Mouse (Mus musculus) midbrain, postnatal 0 days (tissue): ENCODE data around the gene Gtf2ird1. TPM values are rescaled to one million over a fixed set of nuclear protein-coding genes. Genes with fewer than 3 reads are reported as not detected.

Source experiments
- ATAC-seq: fragments of 200-750 bp; cut with Nextera tagmentation; 2 replicates; pipeline ENCODE4 v1.8.0; 2017; ENCODE audit warnings: moderate number of reproducible peaks, mild to moderate bottlenecking, moderate TSS enrichment, moderate library complexity; ENCODE audit not compliant: low FRiP score
- DNase-seq: peaks from one replicate; pipeline ENCODE4 v3.0.0-alpha.2; 2015; ENCODE audit warnings: low spot score
- H3K27ac ChIP-seq: fragments of 300-500 bp; sonication (generic); 2 replicates; pipeline ENCODE4 v1.5.1; 2014; ENCODE audit warnings: low read depth, mild to moderate bottlenecking, low read length, mixed read lengths
- H3K27me3 ChIP-seq: fragments of 300-500 bp; sonication (generic); 2 replicates; pipeline ENCODE4 v1.6.1; 2014; ENCODE audit warnings: low read length, control low read depth, mixed read lengths; ENCODE audit not compliant: insufficient read depth
- H3K36me3 ChIP-seq: fragments of 300-500 bp; sonication (generic); 2 replicates; pipeline ENCODE4 v1.6.1; 2014; ENCODE audit warnings: low read length, control low read depth, mixed read lengths; ENCODE audit not compliant: insufficient read depth
- H3K4me1 ChIP-seq: fragments of 300-500 bp; sonication (generic); 2 replicates; pipeline ENCODE4 v1.6.1; 2014; ENCODE audit warnings: mild to moderate bottlenecking, control low read depth, antibody characterized with exemption, low read length, mixed read lengths; ENCODE audit not compliant: insufficient read depth
- H3K4me2 ChIP-seq: fragments of 300-500 bp; sonication (generic); 2 replicates; pipeline ENCODE4 v1.6.1; 2014; ENCODE audit warnings: low read depth, mild to moderate bottlenecking, low read length, mixed read lengths; ENCODE audit not compliant: poor library complexity, severe bottlenecking
- H3K4me3 ChIP-seq: fragments of 300-500 bp; sonication (generic); 2 replicates; pipeline ENCODE4 v1.5.1; 2014; ENCODE audit warnings: low read depth, mild to moderate bottlenecking, low read length, moderate library complexity
- H3K9ac ChIP-seq: fragments of 300-500 bp; sonication (generic); replicated peaks from 2 replicates; pipeline ENCODE4 v1.6.1; 2014; ENCODE audit warnings: mild to moderate bottlenecking, low read length, moderate library complexity, mixed read lengths; ENCODE audit not compliant: poor library complexity, severe bottlenecking
- H3K9me3 ChIP-seq: fragments of 300-500 bp; sonication (generic); 2 replicates; pipeline ENCODE4 v1.6.1; 2016; ENCODE audit warnings: low read length, control low read depth
- CTCF ChIP-seq: IDR thresholded peaks from 2 replicates; pipeline ENCODE4 v1.5.1; 2016; ENCODE audit warnings: antibody characterized with exemption, mild to moderate bottlenecking
- WGBS: fragments of 180-500 bp; shearing (Covaris S2); extraction: QIAGEN DNeasy Blood & Tissue Kit; methylation state at CpG from one replicate; pipeline ENCODE4 v1.1.7; 2014; 5-methylcytosine and 5-hydroxymethylcytosine counted together
- polyA plus RNA-seq: library from polyadenylated mRNA; unstranded; fragments of >200 nt; fragmentation: Nextera tagmentation; extraction: Ambion mirVana; gene quantifications from 2 replicates; pipeline ENCODE4 v1.2.1, GENCODE M21; 2015
- total RNA-seq: library from RNA; depleted of rRNA; stranded (reverse); fragments of >200 nt; gene quantifications from 2 replicates; pipeline ENCODE4 v1.2.3, GENCODE M21; 2014

Gtf2ird1 gene
- total and polyA plus RNA-seq, 2 experiments from 2014 or later = 53.4 to 54.3 TPM

DNA sequence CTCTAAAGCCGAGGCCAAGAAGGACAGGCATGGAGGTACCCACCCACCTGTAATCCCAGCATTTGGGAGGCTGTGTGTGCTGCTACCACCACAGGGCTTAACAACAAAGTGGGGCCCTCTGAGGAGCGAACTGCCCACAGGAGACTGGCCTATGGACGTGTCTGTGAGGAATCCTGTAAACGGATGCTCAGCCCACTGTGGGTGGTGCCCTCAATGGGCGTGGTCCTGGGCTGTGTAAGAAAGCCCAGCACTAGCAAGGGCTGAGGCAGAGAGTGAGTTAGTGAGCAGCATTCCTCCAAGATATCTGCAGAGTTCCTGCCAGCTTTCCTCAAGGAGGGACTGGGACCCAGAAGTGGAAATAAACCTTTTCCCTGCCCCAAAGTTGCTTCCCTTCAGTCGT is 62.9 kb downstream of the Gtf2ird1 start:
- Histone ChIP-seq H3K4me1 (no peaks in the 10 kb centered on the region), H3K27ac (no peak overlapping the region), H3K9ac (no peak overlapping the region), H3K9me3 (no peaks in the 10 kb centered on the region), H3K36me3 (peaks cover 53% of the 10 kb centered on the region), H3K4me2 (no peak overlapping the region), H3K4me3 (no peak overlapping the region), H3K27me3 (no peaks in the 10 kb centered on the region)
- no peak for DNase-seq
- no peak for ATAC-seq
- WGBS = 83% methylated on average over 6 of the region's 6 CpGs
- no peak for TF ChIP-seq CTCF

DNA sequence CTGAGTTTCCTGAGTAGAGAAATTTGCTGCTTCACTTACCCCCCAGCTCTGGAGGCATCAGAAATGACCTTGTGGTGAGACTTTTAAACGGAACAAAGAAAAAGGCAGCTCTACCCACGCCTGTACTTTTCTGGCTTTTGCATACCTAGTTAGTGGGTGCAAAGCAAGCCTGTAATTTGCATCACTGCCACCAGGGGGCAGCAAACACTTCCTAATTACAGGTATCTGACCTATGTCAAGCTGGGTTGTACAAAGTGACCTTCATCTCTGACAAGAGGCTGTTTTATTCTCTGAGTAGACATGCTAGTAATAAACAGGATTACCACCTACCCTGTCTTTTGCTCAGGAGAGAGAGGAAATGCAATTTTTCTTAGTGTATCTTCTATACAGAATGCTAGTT is 71.4 kb downstream of the Gtf2ird1 start:
- H3K27ac ChIP-seq = no peak overlapping the region
- no peaks in the 10 kb centered on the region for H3K9me3 ChIP-seq
- H3K4me1 ChIP-seq = no peaks in the 10 kb centered on the region
- peak; percentile 88 for TF ChIP-seq CTCF
- ATAC-seq (no peak), DNase-seq (peak; percentile 79)
- H3K4me3 ChIP-seq = no peak overlapping the region
- no peak overlapping the region for H3K4me2 ChIP-seq
- H3K27me3 ChIP-seq = no peaks in the 10 kb centered on the region
- peaks cover 60% of the 10 kb centered on the region for H3K36me3 ChIP-seq
- no peak overlapping the region for H3K9ac ChIP-seq
- WGBS = 62% methylated on average over 2 of the region's 2 CpGs

DNA sequence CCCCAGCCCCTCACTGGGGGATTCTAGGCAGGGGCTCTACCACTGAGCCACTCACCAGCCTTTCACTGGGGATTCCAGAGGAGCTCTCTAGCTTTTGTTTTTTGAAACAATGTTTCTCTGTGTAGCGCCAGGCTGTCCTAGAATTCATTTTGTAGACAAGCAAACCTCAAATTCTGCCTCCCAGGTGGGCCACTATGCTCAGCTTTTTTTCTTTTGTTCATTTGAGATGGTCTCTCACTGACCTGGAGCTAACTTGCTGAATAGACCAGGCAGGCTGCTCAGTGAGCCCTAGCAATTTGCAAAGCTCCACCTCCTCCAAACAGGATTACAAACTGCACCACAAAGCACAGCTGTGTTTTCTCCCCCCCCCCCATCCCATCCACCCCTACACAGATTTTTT is 81.3 kb downstream of the Gtf2ird1 start:
- Histone ChIP-seq H3K36me3 (peaks cover 38% of the 10 kb centered on the region), H3K27me3 (no peaks in the 10 kb centered on the region), H3K9ac (no peak overlapping the region), H3K27ac (no peak overlapping the region), H3K4me1 (no peaks in the 10 kb centered on the region), H3K4me3 (no peak overlapping the region), H3K9me3 (no peaks in the 10 kb centered on the region), H3K4me2 (no peak overlapping the region)
- ATAC-seq (no peak), DNase-seq (no peak)
- TF ChIP-seq CTCF = no peak
- 25% methylated on average over 1 of the region's 1 CpGs for WGBS

DNA sequence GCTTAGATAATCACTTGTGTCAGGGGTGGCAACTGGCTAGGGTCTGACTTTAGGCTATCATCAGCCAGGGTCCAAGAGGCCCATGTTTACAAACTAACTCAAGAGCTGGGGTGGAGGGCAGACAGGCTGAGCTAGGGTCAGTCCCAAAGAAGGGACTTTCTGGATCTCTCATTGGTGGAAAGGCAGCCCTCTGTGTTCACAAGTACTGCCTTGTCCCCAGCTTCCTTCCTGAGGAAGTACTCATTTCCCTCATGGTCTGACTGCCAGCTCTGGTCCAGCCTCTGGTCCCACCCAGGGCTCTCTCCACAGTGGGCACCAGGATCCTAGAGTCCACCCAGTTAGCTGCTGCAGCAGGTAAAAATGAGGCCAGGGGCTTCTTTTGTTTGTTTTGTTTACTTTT is 82.0 kb downstream of the Gtf2ird1 start:
- no peaks in the 10 kb centered on the region for H3K27me3 ChIP-seq
- ATAC-seq (no peak), DNase-seq (no peak)
- H3K4me3 ChIP-seq = no peak overlapping the region
- no peaks in the 10 kb centered on the region for H3K4me1 ChIP-seq
- no peak overlapping the region for H3K9ac ChIP-seq
- no peak overlapping the region for H3K4me2 ChIP-seq
- peaks cover 41% of the 10 kb centered on the region for H3K36me3 ChIP-seq
- no peaks in the 10 kb centered on the region for H3K9me3 ChIP-seq
- no peak for TF ChIP-seq CTCF
- peak overlapping the region; percentile 47; the same call in 1 of the 2 replicates for H3K27ac ChIP-seq

DNA sequence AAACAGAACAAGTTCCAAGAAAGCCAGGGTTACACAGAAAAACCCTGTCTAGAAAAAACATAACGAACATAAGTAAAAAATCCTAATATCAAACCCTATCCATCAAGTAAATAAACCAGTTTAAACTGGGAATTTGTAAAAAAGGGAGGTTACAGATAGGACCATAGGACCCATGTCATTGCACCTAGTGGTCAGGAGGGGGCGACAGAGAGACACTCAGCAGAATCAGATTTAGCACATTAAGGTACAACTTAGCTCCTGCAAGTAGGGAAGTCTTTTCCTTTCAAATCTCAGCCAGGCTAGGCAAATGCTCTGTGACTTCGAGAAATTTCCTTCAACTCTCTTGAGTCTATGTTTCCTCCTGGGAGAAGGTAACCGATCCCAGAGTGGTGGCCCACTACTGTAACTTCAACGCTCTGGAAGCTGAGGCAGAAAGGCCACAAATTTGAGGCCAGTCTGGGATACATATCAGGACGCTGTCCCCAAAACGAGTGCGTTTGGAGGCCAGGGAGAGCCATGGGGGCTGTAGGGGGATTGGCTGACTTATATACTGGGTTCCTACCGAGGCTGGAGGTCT is 82.5 kb downstream of the Gtf2ird1 start:
- no peaks in the 10 kb centered on the region for H3K4me1 ChIP-seq
- 75% methylated on average over 9 of the region's 9 CpGs for WGBS
- DNase-seq = peak; percentile 66
- H3K9ac ChIP-seq = no peak overlapping the region
- TF ChIP-seq CTCF = peak; percentile 92
- no peaks in the 10 kb centered on the region for H3K9me3 ChIP-seq
- H3K27ac ChIP-seq = peak overlapping the region; percentile 47; the same call in 1 of the 2 replicates
- no peak overlapping the region for H3K4me3 ChIP-seq
- H3K27me3 ChIP-seq = no peaks in the 10 kb centered on the region
- H3K4me2 ChIP-seq = no peak overlapping the region
- ATAC-seq = no peak
- peaks cover 39% of the 10 kb centered on the region for H3K36me3 ChIP-seq

DNA sequence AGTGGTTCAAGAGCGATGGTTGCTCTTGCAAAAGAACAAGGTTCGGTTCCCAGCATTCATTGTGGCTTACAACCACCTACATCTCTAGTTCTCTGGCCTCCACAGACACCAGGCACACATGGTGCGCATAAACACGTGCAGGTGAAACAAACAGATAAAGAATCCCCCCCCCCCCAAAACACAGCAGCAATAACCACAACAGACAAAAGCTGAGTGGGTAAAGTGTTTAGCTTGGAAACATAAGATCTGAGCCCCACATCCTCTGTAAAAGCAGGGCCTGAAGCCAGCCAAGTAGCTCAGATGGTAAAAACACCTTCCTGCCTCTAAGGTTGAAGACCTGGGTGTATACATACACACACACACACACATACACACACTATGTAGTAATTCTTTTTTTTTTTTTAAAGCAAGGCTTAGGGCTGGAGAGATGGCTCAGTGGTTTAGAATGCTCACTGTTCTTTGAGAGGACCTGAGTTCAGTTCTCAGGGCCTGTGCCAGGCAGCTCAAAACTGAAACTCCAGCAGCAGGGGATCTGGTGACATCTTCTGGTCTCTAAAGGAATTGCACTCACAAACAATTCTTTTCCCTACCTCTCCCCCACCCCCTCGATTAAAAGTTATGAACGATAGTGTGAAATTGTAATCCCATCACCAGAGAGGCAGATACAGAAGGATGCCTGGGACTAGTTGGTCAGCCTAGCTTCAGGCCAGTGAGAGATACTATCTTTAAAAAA is 83.4 kb downstream of the Gtf2ird1 start:
- no peaks in the 10 kb centered on the region for H3K27me3 ChIP-seq
- no peak overlapping the region for H3K4me2 ChIP-seq
- WGBS = 90% methylated on average over 6 of the region's 6 CpGs
- no peak overlapping the region for H3K27ac ChIP-seq
- peaks cover 42% of the 10 kb centered on the region for H3K36me3 ChIP-seq
- no peak overlapping the region for H3K4me3 ChIP-seq
- H3K4me1 ChIP-seq = no peaks in the 10 kb centered on the region
- H3K9ac ChIP-seq = no peak overlapping the region
- DNase-seq = peak; percentile 17
- no peak for ATAC-seq
- TF ChIP-seq CTCF = peak; percentile 64
- H3K9me3 ChIP-seq = no peaks in the 10 kb centered on the region
